Mouse (Mus musculus) liver, adult (tissue): Measurements from ENCODE around the gene Mogat1.

ENCODE experiments used
- GATA4 ChIP-seq: IDR thresholded peaks from 2 replicates; pipeline ENCODE4 v1.6.1; 2014; ENCODE audit warnings: mild to moderate bottlenecking, low read length; ENCODE audit not compliant: insufficient replicate concordance

Gene Mogat1

GRCm38 (mm10) chr1:78530500-78531215, 19.9 kb downstream of the Mogat1 start:
- TF ChIP-seq GATA4 = no peak

GRCm38 (mm10) chr1:78532184-78532800, 21.5 kb downstream of the Mogat1 start:
- TF ChIP-seq GATA4 = no peak

- TF ChIP-seq GATA4 = no peak
These were observed 23.8 kb downstream of the Mogat1 start for GRCm38 (mm10) chr1:78534428-78535150.

GRCm38 (mm10) chr1:78536310-78537164, 25.7 kb downstream of the Mogat1 start:
- TF ChIP-seq GATA4 = no peak

GRCm38 (mm10) chr1:78537494-78538010, 26.8 kb downstream of the Mogat1 start:
- no peak for TF ChIP-seq GATA4

- no peak for TF ChIP-seq GATA4
These were observed 27.6 kb downstream of the Mogat1 start for GRCm38 (mm10) chr1:78538396-78538795.

- TF ChIP-seq GATA4 = no peak
These were observed 28.4 kb downstream of the Mogat1 start for GRCm38 (mm10) chr1:78539166-78539565.

- TF ChIP-seq GATA4 = no peak
These were observed 35.5 kb downstream of the Mogat1 start for GRCm38 (mm10) chr1:78546258-78546657.

- no peak for TF ChIP-seq GATA4
These were observed 38.2 kb downstream of the Mogat1 start for GRCm38 (mm10) chr1:78548961-78549360.

- no peak for TF ChIP-seq GATA4
These were observed 43.3 kb downstream of the Mogat1 start for GRCm38 (mm10) chr1:78554012-78554666.

GRCm38 (mm10) chr1:78566963-78567362, 56.2 kb downstream of the Mogat1 start:
- no peak for TF ChIP-seq GATA4

GRCm38 (mm10) chr1:78567421-78567820, 56.6 kb downstream of the Mogat1 start:
- TF ChIP-seq GATA4 = no peak

- TF ChIP-seq GATA4 = no peak
These were observed 57.2 kb downstream of the Mogat1 start for GRCm38 (mm10) chr1:78567834-78568507.

- TF ChIP-seq GATA4 = no peak
These were observed 58.8 kb downstream of the Mogat1 start for GRCm38 (mm10) chr1:78569617-78570016.
